Mouse (Mus musculus) brain, embryonic 18.5 days (tissue): ENCODE data around the gene Acad8.

Experiments used
- DNase-seq: peaks from one replicate; pipeline ENCODE4 v3.0.0-alpha.2; 2012; ENCODE audit warnings: low read depth, low spot score

Gene Acad8

GRCm38 (mm10) chr9:26985090-26985613 is 14.2 kb downstream of the Acad8 start:
- no peak for DNase-seq

- DNase-seq: no peak
These were observed 20.6 kb downstream of the Acad8 start for GRCm38 (mm10) chr9:26978776-26979175.

- DNase-seq: no peak
These were observed 21.6 kb downstream of the Acad8 start for GRCm38 (mm10) chr9:26977754-26978153.

- DNase-seq: no peak
These were observed 51.6 kb downstream of the Acad8 start for GRCm38 (mm10) chr9:26947790-26948189.

GRCm38 (mm10) chr9:26924146-26924545 is 75.2 kb downstream of the Acad8 start:
- DNase-seq: no peak
